Mouse (Mus musculus) forebrain, postnatal 0 days (tissue): ENCODE results near the gene Fam160b1. TPM values are rescaled to one million over a fixed set of nuclear protein-coding genes. Genes with fewer than 3 reads are reported as not detected.

Experiments
- ATAC-seq: fragments of 200-750 bp; cut with Nextera tagmentation; 2 replicates; pipeline ENCODE4 v1.8.0; 2017; ENCODE audit warnings: mild to moderate bottlenecking, moderate library complexity
- DNase-seq: peaks from one replicate; pipeline ENCODE4 v3.0.0-alpha.2; 2015
- H3K27ac ChIP-seq: fragments of 300-500 bp; sonication (generic); 2 replicates; pipeline ENCODE4 v1.5.1; 2014; ENCODE audit warnings: low read depth, mild to moderate bottlenecking, antibody characterized with exemption, low read length, moderate library complexity, mixed read lengths
- H3K27me3 ChIP-seq: fragments of 300-500 bp; sonication (generic); 2 replicates; pipeline ENCODE4 v1.6.1; 2014; ENCODE audit warnings: mild to moderate bottlenecking, low read length, mixed read lengths; ENCODE audit not compliant: insufficient read depth
- H3K36me3 ChIP-seq: fragments of 300-500 bp; sonication (generic); 2 replicates; pipeline ENCODE4 v1.6.1; 2014; ENCODE audit warnings: mild to moderate bottlenecking, moderate library complexity; ENCODE audit not compliant: insufficient read depth
- H3K4me1 ChIP-seq: fragments of 300-500 bp; sonication (generic); 2 replicates; pipeline ENCODE4 v1.6.1; 2014; ENCODE audit warnings: antibody characterized with exemption; ENCODE audit not compliant: insufficient read depth
- H3K4me2 ChIP-seq: fragments of 300-500 bp; sonication (generic); 2 replicates; pipeline ENCODE4 v1.6.1; 2014; ENCODE audit warnings: low read depth, mild to moderate bottlenecking, moderate library complexity
- H3K4me3 ChIP-seq: fragments of 300-500 bp; sonication (generic); 2 replicates; pipeline ENCODE4 v1.5.1; 2014; ENCODE audit warnings: low read depth, low read length, mixed read lengths
- H3K9ac ChIP-seq: fragments of 300-500 bp; sonication (generic); 2 replicates; pipeline ENCODE4 v1.6.1; 2014; ENCODE audit warnings: mild to moderate bottlenecking
- H3K9me3 ChIP-seq: fragments of 300-500 bp; sonication (generic); 2 replicates; pipeline ENCODE4 v1.6.1; 2016; ENCODE audit warnings: low read length
- CTCF ChIP-seq: sonication (generic); IDR thresholded peaks from 2 replicates; pipeline ENCODE4 v1.5.1; 2016; ENCODE audit warnings: antibody characterized with exemption, control low read depth, low read depth
- WGBS: fragments of 180-500 bp; shearing (Covaris S2); extraction: QIAGEN DNeasy Blood & Tissue Kit; methylation state at CpG from one replicate; pipeline ENCODE4 v1.1.7; 2014; 5-methylcytosine and 5-hydroxymethylcytosine counted together
- polyA plus RNA-seq: library from polyadenylated mRNA; unstranded; fragments of >200 nt; fragmentation: Nextera tagmentation; extraction: Ambion mirVana; gene quantifications from 2 replicates; pipeline ENCODE4 v1.2.1, GENCODE M21; 2015
- total RNA-seq: library from RNA; depleted of rRNA; stranded (reverse); fragments of >200 nt; gene quantifications from 2 replicates; pipeline ENCODE4 v1.2.3, GENCODE M21; 2014

Fam160b1 gene
- total and polyA plus RNA-seq, 2 experiments from 2014 or later: 10.8 to 23.0 TPM

- Histone ChIP-seq H3K27me3 (no peaks in the 10 kb centered on the region), H3K9me3 (no peaks in the 10 kb centered on the region), H3K4me1 (no peaks in the 10 kb centered on the region), H3K4me3 (no peak overlapping the region), H3K9ac (no peak overlapping the region), H3K4me2 (no peak overlapping the region), H3K36me3 (peaks cover 93% of the 10 kb centered on the region), H3K27ac (no peak overlapping the region)
- no peak for TF ChIP-seq CTCF
- DNase-seq (no peak), ATAC-seq (no peak)
- 83% methylated on average over 11 of the region's 11 CpGs for WGBS
These were observed 15.3 kb downstream of the Fam160b1 start for GRCm38 (mm10) chr19:57375746-57376145.

DNA sequence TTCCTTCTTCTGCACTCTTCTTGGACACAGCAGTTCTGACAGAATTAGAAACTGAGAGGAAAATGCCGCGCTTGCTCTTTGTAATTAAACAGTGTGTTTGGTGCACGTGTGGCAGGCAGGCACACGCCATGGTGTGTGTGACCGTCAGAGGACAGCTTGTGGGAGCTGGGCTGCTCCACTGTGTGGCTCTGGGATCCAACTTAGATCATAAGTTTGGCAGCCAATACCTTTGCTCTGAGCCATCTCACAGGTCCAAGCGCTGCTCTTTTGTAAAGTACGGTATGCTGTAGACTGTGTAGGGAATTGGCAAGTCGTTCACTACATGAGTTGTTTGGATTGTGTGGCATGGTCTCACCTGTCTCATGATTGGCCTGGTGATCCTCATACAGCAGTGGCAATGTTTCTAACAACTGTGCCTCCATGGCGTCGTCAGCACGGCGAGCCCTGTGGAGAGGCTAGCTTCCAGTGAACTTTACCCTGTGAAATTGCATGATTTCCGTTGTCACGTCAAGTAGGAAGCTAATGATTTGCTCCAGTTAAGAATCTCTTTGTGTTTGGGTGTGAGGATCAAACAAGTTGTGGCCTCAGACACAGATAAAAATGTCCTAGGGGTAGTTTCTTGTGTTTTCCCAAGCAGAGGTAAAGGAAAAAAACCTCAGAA is 16.7 kb downstream of the Fam160b1 start:
- Histone ChIP-seq H3K36me3 (peaks cover 93% of the 10 kb centered on the region), H3K4me3 (no peak overlapping the region), H3K9me3 (no peaks in the 10 kb centered on the region), H3K4me2 (no peak overlapping the region), H3K4me1 (no peaks in the 10 kb centered on the region), H3K27me3 (no peaks in the 10 kb centered on the region), H3K27ac (no peak overlapping the region), H3K9ac (no peak overlapping the region)
- TF ChIP-seq CTCF: no peak
- DNase-seq (no peak), ATAC-seq (no peak)
- 90% methylated on average over 14 of the region's 14 CpGs for WGBS

- no peak overlapping the region for H3K4me3 ChIP-seq
- H3K27ac ChIP-seq: no peak overlapping the region
- no peak for TF ChIP-seq CTCF
- H3K36me3 ChIP-seq: peaks cover 81% of the 10 kb centered on the region
- no peak overlapping the region for H3K9ac ChIP-seq
- no peak for DNase-seq
- 82% methylated on average over 17 of the region's 17 CpGs for WGBS
- no peaks in the 10 kb centered on the region for H3K9me3 ChIP-seq
- H3K27me3 ChIP-seq: no peaks in the 10 kb centered on the region
- no peak for ATAC-seq
- no peaks in the 10 kb centered on the region for H3K4me1 ChIP-seq
- H3K4me2 ChIP-seq: no peak overlapping the region
These were observed 25.8 kb downstream of the Fam160b1 start for GRCm38 (mm10) chr19:57386176-57386693.

- H3K4me2 ChIP-seq: no peak overlapping the region
- H3K27ac ChIP-seq: no peak overlapping the region
- H3K9me3 ChIP-seq: no peaks in the 10 kb centered on the region
- no peaks in the 10 kb centered on the region for H3K27me3 ChIP-seq
- H3K4me1 ChIP-seq: no peaks in the 10 kb centered on the region
- no peak overlapping the region for H3K4me3 ChIP-seq
- H3K36me3 ChIP-seq: peaks cover 32% of the 10 kb centered on the region
- no peak for ATAC-seq
- 94% methylated on average over 3 of the region's 3 CpGs for WGBS
- TF ChIP-seq CTCF: no peak
- DNase-seq: no peak
- no peak overlapping the region for H3K9ac ChIP-seq
These were observed 31.1 kb downstream of the Fam160b1 start for GRCm38 (mm10) chr19:57391545-57391944.

GRCm38 (mm10) chr19:57393357-57393957 is 33.0 kb downstream of the Fam160b1 start:
- Histone ChIP-seq H3K27ac (no peak overlapping the region), H3K36me3 (peaks cover 13% of the 10 kb centered on the region), H3K27me3 (no peaks in the 10 kb centered on the region), H3K9me3 (no peaks in the 10 kb centered on the region), H3K4me2 (no peak overlapping the region), H3K9ac (no peak overlapping the region), H3K4me1 (no peaks in the 10 kb centered on the region), H3K4me3 (no peak overlapping the region)
- no peak for DNase-seq
- WGBS: 89% methylated on average over 6 of the region's 6 CpGs
- no peak for ATAC-seq
- no peak for TF ChIP-seq CTCF

DNA sequence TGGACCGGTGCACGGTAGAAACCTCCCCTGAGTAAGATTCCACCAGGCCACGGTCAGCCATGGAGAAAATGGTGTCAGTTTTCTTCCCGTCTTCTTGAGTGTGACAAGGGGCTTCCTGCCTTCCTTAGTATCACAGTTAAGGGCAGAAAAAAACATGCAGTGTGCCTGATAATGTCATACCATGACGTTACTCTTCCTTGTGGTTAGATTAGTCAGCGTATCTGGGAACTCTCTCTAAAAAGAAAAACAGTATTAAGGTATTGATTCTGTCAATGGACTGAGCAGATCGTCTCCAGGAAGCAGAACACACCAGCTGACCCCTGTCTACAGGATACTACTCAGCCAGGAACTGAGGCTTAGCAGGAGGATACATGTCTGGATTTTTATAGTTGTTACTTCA is 36.1 kb downstream of the Fam160b1 start:
- 89% methylated on average over 7 of the region's 7 CpGs for WGBS
- Histone ChIP-seq H3K36me3 (no peaks in the 10 kb centered on the region), H3K9me3 (no peaks in the 10 kb centered on the region), H3K9ac (no peak overlapping the region), H3K4me1 (no peaks in the 10 kb centered on the region), H3K4me3 (no peak overlapping the region), H3K27me3 (no peaks in the 10 kb centered on the region), H3K4me2 (no peak overlapping the region), H3K27ac (no peak overlapping the region)
- ATAC-seq (no peak), DNase-seq (no peak)
- no peak for TF ChIP-seq CTCF

- H3K4me1 ChIP-seq: no peaks in the 10 kb centered on the region
- no peak for DNase-seq
- H3K9ac ChIP-seq: no peak overlapping the region
- no peak overlapping the region for H3K4me3 ChIP-seq
- no peak overlapping the region for H3K4me2 ChIP-seq
- no peaks in the 10 kb centered on the region for H3K9me3 ChIP-seq
- no peak for TF ChIP-seq CTCF
- H3K27ac ChIP-seq: no peak overlapping the region
- no peaks in the 10 kb centered on the region for H3K36me3 ChIP-seq
- ATAC-seq: peak; percentile 29; the same call in 1 of the 2 replicates
- no peaks in the 10 kb centered on the region for H3K27me3 ChIP-seq
- 51% methylated on average over 6 of the region's 6 CpGs for WGBS
These were observed 41.9 kb downstream of the Fam160b1 start for GRCm38 (mm10) chr19:57402364-57402763.
